Mouse (Mus musculus) megakaryocyte progenitor cell, adult 5-6 weeks (primary cell): ENCODE results near the gene Gm47791. TPM values are rescaled to one million over a fixed set of nuclear protein-coding genes. Genes with fewer than 3 reads are reported as not detected.
A peak's percentile ranks its signal among the peaks of the same experiment; 100 is the strongest.

Source experiments
- ATAC-seq: replicated peaks from 2 replicates; pipeline ENCODE4 v1.8.0; 2016; ENCODE audit warnings: mild to moderate bottlenecking, moderate TSS enrichment, inconsistent platforms; ENCODE audit not compliant: poor library complexity
- total RNA-seq, 2 experiments: library from RNA; stranded (forward) in 1 of 2; stranded (reverse) in 1 of 2; fragments of 157-497, 149-512 nt in 1 of 2; fragments of 200-1000 nt in 1 of 2; gene quantifications; 2 replicates each; pipeline versions ENCODE4 v1.2.3 to v1.2.4; 2015 to 2017

Gm47791 gene
- total RNA-seq, 2 experiments from 2014 or later = not detected

DNA sequence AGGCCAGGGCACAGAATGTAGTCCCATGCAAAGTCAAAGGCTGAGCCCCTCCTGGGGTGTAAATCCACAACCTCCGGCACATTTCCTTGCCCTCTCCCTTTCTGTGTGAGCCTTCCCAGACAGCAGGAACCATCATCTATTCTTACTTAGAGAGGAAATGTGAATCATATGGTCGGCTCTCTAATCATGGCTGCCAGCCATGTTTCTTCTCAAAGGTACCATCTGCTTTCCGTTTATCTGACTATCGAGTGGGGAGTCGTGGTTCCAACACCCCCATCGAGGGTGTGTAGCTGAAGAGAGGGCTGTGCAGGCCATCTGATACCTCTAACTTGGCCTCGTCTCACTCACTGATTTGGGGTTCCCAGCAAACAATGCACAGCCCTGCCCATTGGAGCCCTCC is 17.0 kb upstream of the Gm47791 start:
- ATAC-seq = no peak

DNA sequence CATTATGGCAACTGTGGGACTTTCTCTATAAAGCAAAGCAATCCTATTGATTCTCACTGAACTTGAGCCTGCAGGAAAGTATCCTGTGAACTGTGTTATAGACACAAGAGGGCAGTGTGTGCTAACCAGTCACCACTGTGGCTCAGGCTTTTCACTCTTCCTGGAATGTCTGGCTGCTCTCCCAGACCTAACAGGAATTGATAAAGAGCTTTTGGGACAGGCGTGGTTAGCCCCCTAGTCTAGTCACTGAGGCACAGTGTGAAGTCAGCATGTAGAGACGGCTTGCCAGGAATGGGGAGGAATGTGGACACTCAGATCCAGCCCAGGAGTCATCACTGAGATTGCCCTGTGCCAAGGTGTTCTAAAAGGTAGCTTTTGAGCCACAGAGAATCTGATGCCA is 16.4 kb upstream of the Gm47791 start:
- peak; percentile 92 for ATAC-seq

DNA sequence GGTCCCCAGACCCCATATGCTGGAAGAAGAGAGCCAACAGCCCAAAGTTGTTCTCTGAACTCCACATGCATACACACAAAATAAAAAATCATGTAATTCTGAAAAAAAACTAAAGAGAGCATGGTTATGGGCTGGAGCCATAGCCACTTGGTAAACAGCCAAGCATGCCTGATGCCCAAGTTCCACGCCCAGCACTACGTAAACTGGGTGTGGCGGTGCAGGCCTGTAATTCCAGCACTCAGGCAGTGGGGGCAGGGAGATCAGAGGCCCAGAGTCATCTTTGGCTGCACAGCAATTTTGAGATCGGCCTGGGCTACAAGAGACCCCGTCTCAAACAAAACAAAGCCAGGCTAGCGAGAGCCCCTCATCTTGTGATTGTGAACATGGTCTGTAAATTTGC is 14.5 kb upstream of the Gm47791 start:
- ATAC-seq = no peak

DNA sequence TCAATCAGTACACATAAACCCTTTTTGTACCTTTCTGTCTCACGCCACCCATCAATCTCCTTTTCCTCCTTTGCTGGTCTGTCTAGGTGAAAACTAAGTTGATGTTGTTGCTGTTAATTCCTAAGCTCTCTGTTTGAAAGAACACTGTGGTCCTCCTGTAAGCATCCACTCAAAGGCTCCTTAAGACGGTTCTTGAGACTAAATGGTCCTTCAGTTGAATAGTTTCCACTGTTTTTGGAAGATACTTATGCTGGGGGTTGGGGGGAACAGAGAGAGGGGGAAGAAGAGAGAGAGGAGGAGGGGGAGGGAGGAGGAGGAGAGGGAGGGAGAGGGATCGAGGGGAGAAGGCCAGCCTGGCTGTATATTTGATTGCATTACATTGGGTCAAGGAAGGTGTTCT is 12.5 kb upstream of the Gm47791 start:
- no peak for ATAC-seq

DNA sequence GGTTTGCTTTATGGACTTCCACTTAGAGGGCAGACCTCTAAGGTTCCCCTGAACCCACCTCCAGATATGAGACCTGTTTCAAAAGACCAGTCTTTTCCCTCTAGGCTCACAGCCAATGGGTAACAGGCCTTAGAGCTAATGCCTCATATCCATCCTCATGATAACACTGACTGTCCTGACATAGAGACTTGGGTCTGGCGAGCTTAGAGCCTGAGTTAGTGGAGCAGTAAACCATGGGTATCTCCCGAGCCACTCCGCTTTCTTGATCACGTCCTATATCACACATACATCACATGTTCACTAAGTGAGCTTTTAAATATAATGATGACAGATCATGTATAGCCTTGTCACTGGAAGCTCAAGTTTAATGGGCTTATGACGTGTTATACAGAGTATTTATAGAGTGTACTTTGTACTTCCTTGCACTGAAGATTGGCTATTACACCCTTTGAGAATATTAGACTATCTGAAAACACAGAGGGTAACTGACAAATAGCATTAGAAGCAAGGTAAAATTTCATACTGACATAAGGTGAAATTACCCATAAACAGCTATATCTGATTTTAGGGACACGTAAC is 8.4 kb upstream of the Gm47791 start:
- no peak for ATAC-seq

DNA sequence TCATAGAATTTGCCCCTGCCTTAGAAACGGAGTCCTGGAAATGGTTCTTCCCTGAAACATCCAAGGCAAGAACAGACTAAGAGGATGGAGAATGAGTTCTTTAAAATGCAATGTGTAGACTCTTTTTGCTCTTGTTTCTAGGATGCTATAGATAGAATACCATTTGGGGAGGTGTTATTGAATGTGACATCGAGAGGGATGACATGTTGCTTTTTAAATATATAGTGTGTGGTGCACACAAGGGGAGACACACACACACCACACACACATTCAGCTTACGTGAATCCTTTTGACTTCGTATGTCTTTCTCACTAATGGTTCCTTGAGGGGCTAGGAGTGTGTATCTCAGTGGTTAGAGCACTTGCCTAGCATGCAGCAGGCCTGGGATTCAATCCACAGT is 4.2 kb upstream of the Gm47791 start:
- ATAC-seq = no peak

DNA sequence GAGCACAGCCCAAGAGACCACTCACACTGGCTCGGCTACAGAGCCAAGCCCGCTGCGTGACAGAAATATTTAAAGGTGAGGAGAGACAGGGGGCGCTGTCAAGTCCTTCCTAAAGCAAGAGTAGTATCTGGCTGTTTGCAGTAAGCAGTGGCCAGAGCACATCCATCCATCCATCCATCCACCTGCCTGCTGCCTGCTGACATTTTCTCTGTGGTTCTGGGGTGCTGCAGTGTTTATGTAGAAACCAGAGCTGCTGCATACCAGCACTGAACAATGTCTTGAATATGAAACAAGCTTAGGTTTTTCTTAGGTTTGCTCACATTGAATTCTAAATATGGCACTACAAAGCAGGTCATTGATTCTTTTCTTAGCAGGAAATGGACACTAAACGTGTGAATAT is 2.2 kb upstream of the Gm47791 start:
- no peak for ATAC-seq

DNA sequence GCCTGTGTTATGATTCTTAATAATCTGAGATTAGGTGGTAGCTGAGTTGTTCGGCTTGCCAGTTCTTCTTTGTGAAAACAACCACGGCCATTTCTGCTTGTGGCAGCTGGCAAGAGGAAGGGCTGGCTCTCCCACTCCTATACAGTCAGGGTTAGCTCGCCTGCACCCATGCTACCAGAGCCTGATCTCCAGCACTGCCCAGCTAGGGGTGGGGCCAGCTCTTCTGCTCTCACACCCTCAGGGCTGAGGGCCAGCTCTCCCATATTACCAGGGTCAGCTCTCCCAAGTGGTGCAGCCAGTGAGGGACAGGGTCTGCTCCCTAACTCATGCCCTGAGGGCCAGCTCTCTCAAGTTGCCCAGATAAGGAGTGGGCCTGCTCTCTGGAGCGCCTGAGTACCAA is 1.4 kb upstream of the Gm47791 start:
- ATAC-seq = no peak

DNA sequence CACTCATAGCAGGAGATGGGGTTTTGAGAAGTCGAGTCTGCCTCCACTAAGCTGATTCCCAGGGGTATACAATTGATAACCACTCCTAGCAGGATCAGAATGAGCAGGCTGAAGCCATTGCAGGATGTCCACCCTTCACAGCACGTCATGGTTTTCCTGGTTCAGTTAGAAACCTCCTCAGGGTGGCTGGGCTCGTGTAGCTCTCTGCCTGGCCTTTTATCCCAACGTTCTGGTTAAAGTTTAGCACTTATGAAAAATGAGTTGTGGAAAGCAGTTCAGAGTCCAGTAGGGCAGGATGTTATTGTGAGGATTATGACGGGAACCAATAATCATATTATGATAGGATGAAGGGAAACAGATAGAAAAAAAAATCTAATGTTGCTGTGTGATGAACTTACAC is 2.8 kb downstream of the Gm47791 start, which contains the start of gene Tm4sf20:
Gene Tm4sf20, minus strand, starts transcription at position 193 of the 400 bp plus-strand sequence.
- ATAC-seq = no peak

DNA sequence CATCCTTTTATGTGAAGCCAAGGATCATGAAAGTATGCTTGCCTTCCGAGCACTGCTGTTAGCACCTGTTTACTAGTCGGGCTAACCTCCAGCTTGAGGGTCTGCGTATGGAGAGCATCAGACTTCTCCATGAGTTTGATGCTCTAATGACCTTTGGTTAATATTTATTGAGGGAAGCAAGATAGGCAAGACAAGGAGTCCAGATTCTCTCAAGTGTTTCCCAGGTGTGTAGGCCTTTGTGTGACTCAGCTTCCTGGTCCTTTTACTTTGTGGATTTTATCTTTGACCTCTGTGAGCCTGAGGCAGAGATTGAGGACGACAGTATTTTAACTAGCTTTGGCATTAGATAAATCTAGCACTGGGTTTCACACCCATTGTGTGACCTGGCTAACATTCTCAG is 4.4 kb downstream of the Gm47791 start:
- ATAC-seq = no peak

DNA sequence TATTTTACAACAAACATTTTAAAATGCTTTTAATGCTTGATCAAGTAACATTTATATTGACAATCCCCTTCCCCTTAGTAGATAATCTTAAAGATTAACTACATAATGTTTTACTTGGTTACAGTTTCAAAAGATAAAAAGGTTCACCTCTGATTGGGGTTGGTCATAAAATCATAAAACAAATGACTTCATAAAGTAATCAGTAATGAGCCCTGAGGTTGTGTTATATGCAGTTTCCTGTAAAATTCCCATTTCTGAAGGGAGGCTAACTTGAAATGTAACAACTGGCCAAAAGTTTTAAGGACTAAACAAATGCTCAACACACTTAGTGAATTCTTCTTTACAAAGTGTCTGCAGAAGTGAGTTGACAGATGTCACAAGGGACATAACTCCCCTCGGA is 4.8 kb downstream of the Gm47791 start:
- ATAC-seq = no peak

DNA sequence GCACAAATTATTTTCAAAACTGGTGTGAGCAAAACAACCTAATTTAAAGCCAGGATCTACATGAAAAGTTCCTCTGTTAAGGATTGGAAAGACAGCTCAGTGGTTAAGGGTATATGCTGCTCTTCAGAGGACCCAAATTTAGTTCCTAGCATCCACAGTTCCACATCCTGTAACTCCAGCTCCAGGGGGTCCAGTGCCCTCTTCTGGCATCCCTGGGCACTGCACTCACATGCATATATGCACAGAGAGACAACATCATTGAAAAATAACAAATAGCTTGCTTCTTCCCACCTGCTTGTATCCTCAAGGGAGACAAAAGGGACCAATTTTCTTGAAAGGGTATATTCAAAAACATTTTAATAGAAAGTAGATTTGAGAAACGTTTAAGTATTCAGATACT is 8.8 kb downstream of the Gm47791 start:
- 0 out of 2 replicates have a peak, but pooled peaks have one; percentile 29 for ATAC-seq

DNA sequence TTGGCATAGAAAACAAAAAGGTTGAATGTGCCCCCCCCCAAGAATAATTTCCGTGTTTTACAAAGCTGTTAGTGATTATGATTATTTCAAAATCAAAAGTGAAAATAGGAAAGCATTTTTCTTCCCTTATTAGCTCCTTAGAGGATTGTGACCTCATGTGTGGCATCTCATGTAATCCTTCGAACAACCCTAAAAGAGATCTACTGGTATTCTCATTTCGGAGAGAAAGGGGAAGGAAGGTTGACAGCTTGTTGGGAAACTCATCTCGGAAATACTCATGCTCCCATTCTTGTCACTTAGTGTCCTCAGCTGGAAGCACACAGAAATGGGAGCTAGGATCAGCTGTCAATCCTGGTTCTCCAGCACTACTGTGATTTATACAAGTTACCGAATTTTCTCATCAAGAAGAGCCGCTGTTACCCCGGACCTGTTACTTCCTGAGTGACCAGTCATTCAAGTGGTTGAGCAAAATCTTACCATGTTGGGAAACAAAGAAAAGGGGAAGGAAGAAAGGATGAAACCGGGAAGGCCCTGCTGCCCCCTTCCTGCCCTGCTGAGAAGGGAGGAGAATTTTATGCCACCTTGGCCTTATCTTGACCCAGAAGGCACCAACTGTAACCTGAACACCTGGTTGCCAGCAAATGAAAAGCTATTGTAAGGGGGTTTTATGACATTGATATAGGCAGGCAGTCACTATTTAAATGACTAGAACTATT is 9.4 kb downstream of the Gm47791 start:
- ATAC-seq = peak; percentile 91

DNA sequence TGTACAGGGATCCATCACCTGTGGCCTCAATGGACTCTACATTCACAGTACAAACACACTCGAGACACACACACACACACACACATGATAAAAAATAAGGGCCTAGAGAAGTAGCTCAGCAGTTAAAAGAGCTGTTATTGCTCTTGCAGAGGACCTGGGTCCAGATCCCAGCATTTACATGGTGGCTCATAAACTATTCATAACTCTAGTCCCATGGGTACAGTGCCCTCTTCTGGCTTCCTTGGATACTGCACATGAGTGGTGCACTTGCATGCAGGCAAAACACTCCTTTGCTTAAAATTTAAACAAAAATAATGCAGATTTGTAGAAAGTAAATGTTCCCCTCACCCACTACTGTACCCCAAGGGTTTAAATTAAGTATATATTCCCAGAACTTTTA is 11.5 kb downstream of the Gm47791 start:
- ATAC-seq = peak; percentile 62

DNA sequence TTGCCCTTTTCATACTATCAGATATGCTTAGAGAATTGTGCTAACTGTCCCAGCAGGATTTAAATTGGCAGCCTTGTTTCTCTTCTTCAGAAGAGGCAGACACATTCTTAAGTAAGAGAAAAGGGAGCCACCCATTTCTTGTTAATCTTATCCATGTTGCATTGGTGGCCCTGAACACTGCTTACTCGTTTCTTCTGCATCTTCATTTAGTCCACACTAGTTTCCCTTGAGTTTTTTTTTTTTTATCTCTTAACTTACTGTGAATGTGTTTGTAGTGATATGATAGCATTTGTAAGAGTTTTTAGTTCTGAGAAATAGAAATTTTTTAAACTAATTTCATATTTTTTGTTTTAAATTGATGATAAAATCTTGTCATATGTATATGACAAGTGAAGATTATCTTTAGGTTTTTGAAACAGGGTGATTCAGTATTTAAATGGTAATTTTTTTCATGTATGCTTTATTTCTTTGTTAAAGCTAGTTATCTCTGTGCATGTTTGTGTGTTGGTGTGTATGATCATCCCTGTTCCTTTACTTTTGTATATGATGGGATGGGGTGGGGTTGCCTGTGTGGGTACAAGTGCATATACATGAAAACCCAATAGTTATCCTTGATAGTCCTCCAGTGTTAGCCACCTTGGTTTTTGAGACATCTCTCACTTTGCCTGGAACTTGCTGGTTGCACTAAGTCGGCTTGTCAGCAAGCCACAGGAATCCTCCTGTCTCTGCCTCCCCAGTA is 23.2 kb downstream of the Gm47791 start:
- ATAC-seq = peak; percentile 37; the same call in 1 of the 2 replicates

DNA sequence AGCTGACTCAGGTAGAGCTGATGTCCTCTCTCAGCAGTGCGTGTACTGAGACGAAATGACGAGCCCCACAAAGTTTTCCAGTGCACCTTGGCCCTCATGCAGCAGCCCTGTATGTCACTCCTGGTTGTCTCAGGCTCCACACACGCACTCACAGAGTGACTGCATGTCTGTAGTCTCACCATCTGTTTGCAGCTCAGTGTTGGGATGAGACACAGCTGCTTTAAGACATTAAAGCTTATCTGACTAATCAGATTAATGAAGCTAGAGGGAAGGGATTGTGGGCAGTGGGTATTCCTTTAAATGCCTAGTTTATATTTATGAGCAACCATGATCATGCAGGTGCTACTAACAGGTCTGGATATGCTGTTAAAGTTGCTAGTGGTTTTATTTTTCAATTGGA is 24.6 kb downstream of the Gm47791 start:
- ATAC-seq = no peak

DNA sequence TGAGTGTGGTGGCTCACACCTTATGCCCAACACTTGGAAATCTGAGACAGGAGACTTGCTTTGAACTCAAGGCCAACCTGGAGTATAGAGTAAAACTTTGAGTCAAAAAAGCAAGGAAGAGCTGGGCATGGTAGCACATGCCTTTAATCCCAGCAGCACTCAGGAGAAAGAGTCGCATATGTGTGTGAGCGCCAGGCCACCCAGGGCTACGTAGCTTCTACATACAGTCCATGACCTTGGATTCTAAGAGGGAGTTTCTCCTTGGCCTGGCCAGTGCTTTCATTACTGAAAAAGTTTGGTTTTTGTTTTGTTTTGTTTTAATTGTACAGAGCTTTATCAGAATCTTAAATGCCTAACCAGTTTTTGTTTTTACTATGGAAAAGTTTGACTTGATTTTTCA is 27.1 kb downstream of the Gm47791 start:
- no peak for ATAC-seq

DNA sequence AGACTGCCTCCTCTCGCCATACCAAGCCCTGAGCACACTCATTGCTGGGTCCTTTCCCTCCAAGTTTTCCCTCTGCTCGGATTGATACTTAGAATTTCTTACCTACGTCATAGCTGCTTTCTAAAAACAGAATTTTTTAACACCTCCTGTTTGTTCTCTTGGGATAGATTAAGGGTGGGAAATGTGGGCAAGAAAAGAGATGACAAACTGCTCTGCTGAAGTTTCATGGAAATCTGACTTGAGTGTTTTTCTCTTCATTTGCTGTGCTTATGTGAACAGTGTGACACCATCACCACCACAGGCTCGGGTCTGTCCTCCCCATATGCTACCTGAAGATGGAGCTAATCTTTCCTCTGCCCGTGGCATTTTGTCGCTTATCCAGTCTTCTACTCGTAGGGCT is 29.5 kb downstream of the Gm47791 start:
- ATAC-seq = no peak

DNA sequence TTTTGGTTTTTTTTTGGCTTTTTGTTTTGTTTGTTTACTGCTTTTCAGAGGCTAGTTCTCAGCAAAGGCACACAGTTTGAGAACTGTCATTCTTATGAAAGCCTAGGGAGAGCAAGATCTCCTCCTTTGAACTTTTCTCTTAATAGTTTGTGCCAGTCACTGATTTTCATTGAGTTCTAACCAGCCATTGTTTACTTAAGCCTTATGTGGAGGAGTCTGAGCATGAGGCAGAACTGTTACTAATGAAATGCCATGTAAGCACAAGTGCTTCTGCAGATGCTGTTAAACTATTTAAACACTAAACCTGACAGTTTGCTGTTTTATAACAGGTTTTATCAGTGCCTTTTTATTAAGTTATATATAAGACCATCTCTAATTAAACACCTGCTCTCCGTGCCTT is 33.0 kb downstream of the Gm47791 start:
- no peak for ATAC-seq

DNA sequence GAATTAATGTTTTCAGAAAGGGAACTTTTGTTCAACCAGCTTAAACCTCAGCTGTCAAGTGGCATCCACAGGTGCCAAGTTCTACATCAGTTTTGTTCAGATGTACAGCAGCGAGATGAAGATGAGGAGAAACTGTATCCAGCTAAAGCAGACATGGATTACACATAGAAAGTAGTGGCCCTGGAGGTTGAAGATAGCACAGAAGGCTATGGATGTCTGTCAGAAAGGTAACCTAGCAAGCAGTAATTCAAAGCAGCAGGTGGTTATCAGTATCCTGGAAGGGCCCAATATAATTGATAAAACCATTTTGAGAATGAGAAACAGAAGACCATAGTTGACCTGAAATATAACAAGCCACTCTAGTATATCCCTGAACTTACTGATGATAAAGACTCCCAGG is 37.7 kb downstream of the Gm47791 start:
- ATAC-seq = 0 out of 2 replicates have a peak, but pooled peaks have one; percentile 29

DNA sequence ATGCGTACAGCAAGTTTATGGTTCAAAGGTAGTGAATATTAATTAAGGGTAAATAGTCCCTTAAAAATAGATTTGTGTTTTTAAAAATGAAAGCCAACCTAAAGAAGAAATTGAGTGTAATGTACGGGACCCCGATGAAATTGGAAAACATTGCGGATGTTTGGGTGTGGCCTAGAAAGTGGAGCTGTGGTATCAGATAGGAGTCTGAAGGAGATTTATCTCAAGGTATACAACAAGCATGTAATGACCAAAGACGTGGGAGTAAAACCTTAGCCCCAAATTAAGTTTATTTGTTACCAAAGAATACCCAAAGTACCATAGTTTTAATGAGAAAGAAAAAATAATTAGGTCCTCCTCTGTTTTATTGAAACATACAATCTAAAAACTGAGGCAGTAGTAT is 44.6 kb downstream of the Gm47791 start:
- ATAC-seq = no peak

DNA sequence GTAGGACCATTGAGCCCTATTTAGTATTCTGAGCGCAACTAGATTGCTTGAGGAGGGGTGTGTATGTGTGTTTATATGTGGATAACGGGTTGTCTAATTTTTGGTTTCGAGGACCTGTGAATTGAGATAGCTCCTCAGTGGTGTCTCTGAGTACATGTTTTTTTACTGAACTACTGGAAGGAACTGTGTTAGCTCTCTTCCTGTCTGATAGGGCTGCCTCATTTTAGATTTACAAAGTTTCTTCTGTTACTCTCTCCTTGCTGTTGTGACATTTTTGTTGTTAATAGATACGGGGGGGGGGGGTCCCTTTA is 45.2 kb downstream of the Gm47791 start:
- peak; percentile 40 for ATAC-seq
